Mouse (Mus musculus): ENCODE results near the gene Col12a1.

Col12a1 gene

DNA sequence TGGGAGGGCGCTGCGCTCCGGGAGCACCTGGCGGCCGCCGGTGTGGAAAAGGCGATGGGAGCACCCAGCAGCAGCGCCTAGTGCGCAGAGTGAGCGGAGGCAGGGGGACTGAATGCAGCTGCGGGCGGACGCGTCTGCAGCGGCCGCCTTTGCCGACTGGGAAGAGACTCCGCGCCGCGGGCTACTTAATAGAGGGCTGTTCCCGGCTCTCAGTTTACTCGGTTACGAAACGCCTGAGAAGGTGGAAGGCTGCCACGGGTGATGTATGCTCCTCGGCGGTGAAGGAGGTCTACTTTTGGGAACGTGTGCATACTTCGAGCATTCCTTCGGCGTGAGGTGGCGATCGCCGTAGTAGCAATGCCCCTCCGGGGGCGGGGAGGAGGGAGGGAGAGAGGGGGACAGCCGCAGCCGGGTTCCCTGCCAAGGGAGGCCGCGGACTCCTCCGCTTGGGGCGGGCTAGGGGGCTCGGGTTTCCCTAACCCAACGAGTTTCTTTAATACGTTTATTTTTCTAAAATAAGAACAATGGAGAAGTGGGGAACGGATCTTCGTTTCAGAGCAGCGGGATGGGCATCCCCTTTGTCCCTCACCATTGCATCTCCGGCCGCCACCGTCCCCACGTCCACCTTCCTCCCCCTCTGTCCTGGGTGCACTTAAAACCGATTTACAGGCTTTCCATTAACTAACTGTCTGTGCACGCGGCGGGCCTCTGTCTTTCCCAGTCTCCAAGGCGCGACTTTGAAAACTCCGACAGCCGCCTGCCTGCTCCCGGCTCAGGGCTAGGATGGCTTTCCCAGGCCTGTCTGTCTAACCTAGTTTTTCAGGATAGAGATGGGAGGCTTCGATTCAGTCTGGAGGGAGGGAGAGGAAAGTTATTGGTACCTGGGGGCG lies at the start of gene Col12a1:
Gene Col12a1, minus strand, starts transcription at position 351 of the 890 bp plus-strand sequence.
- DNase-seq (ENCODE audit: low read depth, low spot score), result no peak

DNA sequence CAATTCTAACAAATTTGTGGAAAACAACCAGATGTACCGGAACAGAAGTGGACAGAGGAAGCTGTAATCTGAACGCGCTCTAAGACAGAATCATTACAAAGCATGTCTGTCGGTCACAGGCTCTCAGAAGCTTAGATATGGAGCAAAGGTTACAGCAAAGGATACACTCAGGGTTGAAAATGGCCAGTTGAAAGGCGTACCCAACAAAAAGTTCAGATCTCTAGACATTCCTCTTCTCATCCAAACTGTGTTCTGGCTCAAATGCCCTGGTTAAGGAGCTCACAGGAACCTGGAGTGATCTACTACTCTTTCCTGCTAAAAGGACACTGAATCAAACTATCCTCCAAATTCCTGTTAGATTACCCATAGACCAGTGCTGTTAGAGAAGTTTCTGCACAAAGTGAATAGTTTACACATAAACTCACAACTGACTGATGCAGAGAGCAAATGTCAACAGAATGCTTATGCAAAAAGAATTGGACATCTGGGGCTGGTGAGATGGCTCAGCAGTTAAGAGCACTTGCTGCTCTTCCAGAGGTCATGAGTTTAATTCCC lies 48.4 kb upstream of the Col12a1 start:
- DNase-seq (ENCODE audit: low read depth, low spot score), result no peak

DNA sequence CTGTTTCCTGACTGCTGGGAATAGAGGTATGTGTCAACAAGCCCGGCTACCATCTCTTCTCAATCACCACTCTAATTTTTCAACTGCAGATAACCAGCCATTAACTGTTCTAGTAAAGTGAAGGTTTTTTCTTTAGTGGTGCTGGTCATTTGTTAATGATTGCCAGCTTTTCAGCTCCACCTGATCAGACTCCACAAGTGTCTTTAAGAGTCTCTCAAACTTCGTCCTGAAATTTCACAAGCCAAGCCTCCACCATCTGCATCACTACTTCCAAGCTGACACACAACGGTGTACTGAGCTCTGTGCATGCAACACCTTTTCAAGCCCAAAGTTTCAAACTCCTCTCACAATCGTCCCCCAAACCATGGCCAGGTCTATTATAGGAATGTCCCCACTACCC lies 46.7 kb upstream of the Col12a1 start:
- no peak for DNase-seq (ENCODE audit: low read depth, low spot score)

GRCm38 (mm10) chr9:79762519-79762918 lies 43.9 kb upstream of the Col12a1 start:
- no peak for DNase-seq (ENCODE audit: low read depth, low spot score)

- no peak for DNase-seq (ENCODE audit: low read depth, low spot score)
These were observed 41.4 kb upstream of the Col12a1 start for GRCm38 (mm10) chr9:79760076-79760475.

DNA sequence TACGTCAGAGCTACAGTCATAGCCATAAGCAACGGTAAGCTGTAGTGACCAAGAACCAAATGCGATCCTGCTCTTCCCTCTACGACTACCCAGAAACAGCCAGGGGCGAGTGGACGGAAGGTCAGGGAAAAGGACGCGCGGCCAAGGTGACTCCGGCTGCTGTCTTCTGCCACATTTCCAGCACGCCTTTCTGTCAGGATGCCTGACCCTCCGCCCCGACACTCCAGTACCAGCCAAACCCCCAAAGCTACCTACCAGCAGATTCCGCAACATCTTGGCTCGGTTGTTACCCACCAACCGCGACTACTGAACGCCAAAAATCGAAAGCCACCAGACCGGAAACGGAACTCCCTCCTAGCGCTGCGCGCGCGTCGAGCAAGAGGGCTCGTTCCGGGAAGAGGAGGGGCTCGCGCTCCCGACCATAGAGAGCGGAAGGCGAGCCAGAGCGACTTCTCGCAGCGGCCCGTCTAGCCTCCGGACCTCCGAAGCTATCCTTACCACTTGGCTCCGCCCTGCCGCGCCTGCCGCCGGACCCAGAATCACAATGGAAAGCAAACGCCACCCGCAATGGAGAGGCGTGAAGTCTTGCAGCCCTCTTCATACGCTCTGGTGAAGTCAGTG lies 40.9 kb upstream of the Col12a1 start, which contains the start of gene Cox7a2:
Gene Cox7a2, minus strand, starts transcription at position 494 of the 621 bp plus-strand sequence.
- peak; percentile 97 for DNase-seq (ENCODE audit: low read depth, low spot score)

GRCm38 (mm10) chr9:79755311-79755710 lies 36.7 kb upstream of the Col12a1 start:
- no peak for DNase-seq (ENCODE audit: low read depth, low spot score)

GRCm38 (mm10) chr9:79751846-79752245 lies 33.2 kb upstream of the Col12a1 start:
- no peak for DNase-seq (ENCODE audit: low read depth, low spot score)

DNA sequence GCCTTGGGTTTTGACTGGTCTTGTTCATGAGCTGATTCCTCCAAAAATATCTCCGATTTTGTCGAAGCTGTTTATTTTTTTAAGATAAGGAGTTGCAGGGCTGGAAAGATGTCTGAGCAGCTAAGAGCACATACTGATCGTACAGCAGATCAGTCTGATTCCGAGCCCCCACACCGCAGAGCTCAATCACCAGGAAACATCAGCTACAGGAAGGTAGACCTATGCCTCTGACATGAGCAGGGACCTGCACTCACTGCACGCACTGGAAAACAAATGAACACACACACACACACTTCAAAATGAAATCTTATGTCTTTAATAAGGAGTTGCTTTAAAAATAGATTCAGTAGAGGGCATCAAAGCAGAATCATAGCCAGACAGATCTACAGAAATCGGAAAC lies 32.1 kb upstream of the Col12a1 start:
- DNase-seq (ENCODE audit: low read depth, low spot score), result no peak

GRCm38 (mm10) chr9:79745036-79745435 lies 26.4 kb upstream of the Col12a1 start:
- DNase-seq (ENCODE audit: low read depth, low spot score), result no peak

GRCm38 (mm10) chr9:79735608-79736007 lies 17.0 kb upstream of the Col12a1 start:
- DNase-seq (ENCODE audit: low read depth, low spot score), result peak; percentile 79

- DNase-seq (ENCODE audit: low read depth, low spot score), result no peak
These were observed 11.7 kb upstream of the Col12a1 start for GRCm38 (mm10) chr9:79730301-79730700.

DNA sequence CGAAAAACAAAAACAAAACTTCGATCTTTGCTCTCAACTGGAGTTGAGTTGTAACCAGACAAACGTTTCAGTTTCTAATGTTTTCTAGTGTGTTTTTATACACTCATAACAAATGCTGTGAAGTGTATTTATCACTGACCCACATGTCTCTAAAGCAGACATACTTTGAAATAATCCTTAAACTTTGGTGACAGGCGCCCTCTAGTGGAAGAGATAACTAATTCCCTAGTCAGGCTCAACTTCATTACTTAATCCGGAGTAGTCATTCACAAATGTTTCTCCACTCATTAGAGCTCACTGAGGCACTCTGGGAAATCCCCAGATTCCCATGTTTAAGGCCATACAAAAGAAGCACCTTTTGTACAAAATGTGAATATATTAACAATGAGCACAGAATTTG lies 4.5 kb upstream of the Col12a1 start:
- peak; percentile 60 for DNase-seq (ENCODE audit: low read depth, low spot score)

GRCm38 (mm10) chr9:79721056-79721455 lies 2.4 kb upstream of the Col12a1 start:
- DNase-seq (ENCODE audit: low read depth, low spot score), result peak; percentile 27

- DNase-seq (ENCODE audit: low read depth, low spot score), result no peak
These were observed 1.5 kb upstream of the Col12a1 start for GRCm38 (mm10) chr9:79720143-79720542.

GRCm38 (mm10) chr9:79719451-79719850 lies 820 bp upstream of the Col12a1 start:
- DNase-seq (ENCODE audit: low read depth, low spot score), result no peak

GRCm38 (mm10) chr9:79717836-79718475 lies 675 bp downstream of the Col12a1 start:
- DNase-seq (ENCODE audit: low read depth, low spot score), result no peak

DNA sequence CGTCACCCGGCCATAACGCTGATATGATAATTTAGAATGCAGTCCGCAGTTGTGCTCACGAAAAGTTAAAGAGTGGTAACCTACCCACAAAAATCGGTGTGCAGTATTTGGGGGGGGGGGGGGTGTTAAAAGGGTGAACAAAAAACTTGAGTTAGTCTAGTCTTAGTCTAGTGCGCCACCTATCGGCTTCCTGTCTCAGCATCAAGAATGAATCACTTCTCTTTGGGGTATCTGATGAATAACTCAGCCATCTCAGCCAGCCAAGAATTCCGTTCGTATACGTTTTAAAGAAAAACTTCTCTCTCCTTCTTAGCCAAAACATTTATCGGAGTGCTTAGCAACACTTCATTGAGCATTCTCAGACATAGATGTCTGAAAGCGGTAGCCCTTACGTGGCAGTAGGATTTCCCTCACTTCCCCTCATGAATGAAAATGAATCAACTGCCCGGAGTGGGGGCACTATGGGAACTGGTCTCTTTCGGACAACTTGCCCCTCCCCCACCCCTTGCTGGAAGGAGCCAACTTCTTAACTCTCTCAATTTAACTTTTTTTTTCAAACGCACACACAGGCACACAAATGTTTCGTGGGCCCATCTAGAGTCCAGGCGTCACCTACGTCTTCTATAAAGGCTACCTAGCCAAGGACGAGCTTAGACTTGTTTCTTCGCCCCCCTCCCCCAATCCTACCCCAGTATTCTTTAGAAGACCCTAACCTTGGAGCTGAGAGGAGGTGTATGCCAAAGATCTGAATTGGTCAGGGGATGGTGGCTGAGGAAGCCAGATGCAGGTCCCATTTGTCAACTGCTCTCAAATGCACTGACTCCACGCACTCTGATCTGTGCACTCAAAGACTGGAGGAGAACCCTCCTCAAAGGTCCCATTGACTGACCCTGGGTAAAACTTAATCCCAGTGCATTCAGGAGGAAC lies 1.5 kb downstream of the Col12a1 start:
- DNase-seq (ENCODE audit: low read depth, low spot score), result peak; percentile 48

- DNase-seq (ENCODE audit: low read depth, low spot score), result no peak
These were observed 2.1 kb downstream of the Col12a1 start for GRCm38 (mm10) chr9:79716496-79716895.

DNA sequence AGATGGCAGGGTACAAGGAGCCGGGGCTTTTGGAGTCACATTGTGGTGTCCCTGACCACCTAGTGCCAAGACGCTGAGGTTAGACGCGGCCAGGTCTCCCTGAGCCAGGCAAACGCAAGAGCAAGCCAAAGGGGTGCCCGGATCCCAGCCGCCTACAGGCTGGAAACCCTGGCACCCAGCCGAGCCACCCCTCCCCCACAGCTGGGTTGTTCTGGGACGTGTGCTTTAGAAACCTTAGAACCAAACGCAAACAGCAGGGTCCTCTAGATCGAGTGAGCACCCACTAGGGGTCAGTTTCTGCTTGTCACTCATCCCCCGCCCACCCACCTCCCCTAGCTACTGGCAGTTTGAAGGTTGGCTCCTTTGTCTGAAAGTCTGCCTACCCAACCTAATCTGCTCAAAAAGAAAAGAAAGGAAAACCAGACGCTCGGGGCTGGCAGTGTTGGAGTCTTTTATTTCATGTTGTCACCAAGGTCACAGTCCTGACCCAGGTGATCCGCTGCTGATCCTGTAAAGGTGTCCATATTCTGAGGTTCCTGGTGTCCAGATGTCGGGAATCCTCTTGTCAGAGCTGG lies 4.1 kb downstream of the Col12a1 start:
- DNase-seq (ENCODE audit: low read depth, low spot score), result no peak
